Mouse (Mus musculus): ENCODE data around the gene Gm28051.
A peak's percentile ranks its signal among the peaks of the same experiment; 100 is the strongest.

The Gm28051 gene

GRCm38 (mm10) chr12:102743036-102743588, 14.5 kb downstream of the Gm28051 start:
- DNase-seq (ENCODE audit: low spot score): no peak

- DNase-seq (ENCODE audit: low spot score): no peak
Observed at GRCm38 (mm10) chr12:102742056-102742455, 15.5 kb downstream of the Gm28051 start.

GRCm38 (mm10) chr12:102740285-102740684, 17.3 kb downstream of the Gm28051 start:
- DNase-seq (ENCODE audit: low spot score): peak; percentile 64

- DNase-seq (ENCODE audit: low spot score): no peak
Observed at GRCm38 (mm10) chr12:102739096-102739495, 18.5 kb downstream of the Gm28051 start.

DNA sequence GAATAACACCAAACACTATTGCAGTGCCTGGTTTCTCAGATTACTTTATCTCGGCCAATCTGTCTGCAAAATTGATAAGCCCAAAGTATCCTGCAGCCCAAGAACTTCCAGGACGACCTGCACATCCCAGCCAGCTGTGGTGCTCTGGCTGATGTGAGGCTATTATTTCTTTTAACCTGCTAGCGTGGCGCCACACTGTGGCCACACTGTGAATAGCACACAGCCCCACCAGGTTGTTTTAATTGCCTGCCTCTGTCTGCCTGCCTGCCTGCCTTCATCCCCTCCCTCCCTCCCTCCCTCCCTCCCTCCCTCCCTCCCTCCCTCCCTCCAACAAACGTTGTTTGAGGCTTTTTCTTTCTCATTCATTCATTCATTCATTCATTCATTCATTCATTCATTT, 24.2 kb downstream of the Gm28051 start:
- peak; percentile 80 for DNase-seq (ENCODE audit: low spot score)

GRCm38 (mm10) chr12:102730798-102731619, 26.6 kb downstream of the Gm28051 start:
- DNase-seq (ENCODE audit: low spot score): peak; percentile 49

- peak; percentile 93 for DNase-seq (ENCODE audit: low spot score)
Observed at GRCm38 (mm10) chr12:102729855-102730797, 27.4 kb downstream of the Gm28051 start.

- DNase-seq (ENCODE audit: low spot score): no peak
Observed at GRCm38 (mm10) chr12:102725761-102726175, 31.8 kb downstream of the Gm28051 start.

GRCm38 (mm10) chr12:102725146-102725545, 32.4 kb downstream of the Gm28051 start:
- DNase-seq (ENCODE audit: low spot score): no peak

- DNase-seq (ENCODE audit: low spot score): no peak
Observed at GRCm38 (mm10) chr12:102723861-102724260, 33.7 kb downstream of the Gm28051 start.

GRCm38 (mm10) chr12:102722966-102723365, 34.6 kb downstream of the Gm28051 start:
- DNase-seq (ENCODE audit: low spot score): peak; percentile 18

DNA sequence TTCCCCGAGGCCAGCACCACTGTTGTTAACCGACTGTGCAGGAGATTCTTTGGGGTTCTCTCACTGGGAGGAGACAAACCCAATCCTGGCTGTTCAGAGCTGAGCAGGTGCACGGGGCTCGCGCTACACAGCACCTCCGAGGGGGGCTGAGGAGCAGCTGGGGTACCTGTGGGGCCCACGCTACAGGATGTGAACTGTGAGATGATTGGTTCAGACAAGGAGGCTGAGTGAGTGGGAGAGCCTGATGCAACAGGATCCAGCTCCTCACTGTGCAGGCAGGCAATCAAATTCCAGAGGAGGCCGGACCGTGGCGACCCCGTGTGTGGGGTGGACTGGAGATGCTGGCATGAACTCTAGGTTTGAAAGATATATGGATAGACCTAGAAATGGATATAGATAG, 35.1 kb downstream of the Gm28051 start:
- DNase-seq (ENCODE audit: low spot score): peak; percentile 22

GRCm38 (mm10) chr12:102719552-102720315, 37.8 kb downstream of the Gm28051 start:
- DNase-seq (ENCODE audit: low spot score): peak; percentile 86

DNA sequence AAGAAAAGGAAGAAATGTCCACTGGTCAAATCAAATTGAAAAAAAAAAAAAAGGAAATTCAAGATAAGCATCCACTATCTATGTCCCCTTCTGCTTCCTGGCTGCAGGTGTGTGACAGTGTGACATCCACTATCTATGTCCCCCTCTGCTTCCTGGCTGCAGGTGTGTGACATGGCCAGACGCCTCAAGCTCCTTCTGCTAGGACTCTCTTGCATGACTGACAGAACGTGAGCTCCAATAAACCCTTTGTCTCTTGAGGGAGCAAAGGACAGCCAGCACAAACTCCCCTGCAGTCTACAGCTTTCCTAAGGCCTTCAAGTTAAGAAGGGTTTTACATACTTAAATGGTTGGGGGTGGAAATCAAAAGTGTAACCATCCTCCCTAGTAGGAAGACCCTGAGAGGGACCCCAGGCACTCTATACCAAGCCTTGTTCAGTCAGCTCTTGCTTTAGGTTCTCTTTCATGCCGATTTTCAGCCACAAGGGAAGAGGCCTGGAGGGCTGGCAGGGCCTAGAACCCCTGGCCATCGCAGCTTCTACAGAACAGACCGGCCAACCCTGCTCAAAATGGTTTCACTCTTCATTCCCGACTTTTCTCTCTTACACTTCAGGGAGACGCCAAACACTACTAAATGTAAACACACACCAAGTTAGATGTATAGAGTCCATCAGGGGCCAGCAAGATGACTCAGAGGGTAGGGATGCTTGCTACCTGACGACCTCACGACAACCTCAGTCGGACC, 42.7 kb downstream of the Gm28051 start:
- no peak for DNase-seq (ENCODE audit: low spot score)

GRCm38 (mm10) chr12:102714116-102714515, 43.4 kb downstream of the Gm28051 start:
- no peak for DNase-seq (ENCODE audit: low spot score)

- no peak for DNase-seq (ENCODE audit: low spot score)
Observed at GRCm38 (mm10) chr12:102713153-102713865, 44.3 kb downstream of the Gm28051 start.

DNA sequence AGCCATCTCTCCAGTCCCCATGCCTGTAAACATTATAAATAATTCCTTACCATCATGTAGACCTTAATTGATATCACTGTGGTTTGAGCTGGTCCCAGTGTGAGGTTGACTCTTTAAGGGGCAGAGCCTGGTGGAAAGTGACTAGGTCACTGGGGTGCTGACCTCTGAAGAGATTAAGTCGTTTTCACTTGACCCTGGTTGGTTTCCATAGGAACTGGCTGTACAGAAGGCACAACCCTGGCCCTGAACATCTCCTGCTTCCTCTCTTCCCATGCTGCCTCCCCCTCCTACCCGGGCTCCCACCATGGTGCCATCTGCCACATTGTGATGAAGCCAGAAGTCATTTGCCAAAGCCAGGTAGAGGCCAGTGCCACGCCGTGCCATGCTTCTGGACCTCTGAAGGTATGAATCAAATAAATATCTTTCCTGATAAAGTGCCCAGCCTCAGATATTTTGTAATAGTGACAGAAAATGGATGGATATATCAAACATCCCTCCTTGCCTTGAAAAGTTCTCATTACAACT, 46.7 kb downstream of the Gm28051 start:
- DNase-seq (ENCODE audit: low spot score): no peak

DNA sequence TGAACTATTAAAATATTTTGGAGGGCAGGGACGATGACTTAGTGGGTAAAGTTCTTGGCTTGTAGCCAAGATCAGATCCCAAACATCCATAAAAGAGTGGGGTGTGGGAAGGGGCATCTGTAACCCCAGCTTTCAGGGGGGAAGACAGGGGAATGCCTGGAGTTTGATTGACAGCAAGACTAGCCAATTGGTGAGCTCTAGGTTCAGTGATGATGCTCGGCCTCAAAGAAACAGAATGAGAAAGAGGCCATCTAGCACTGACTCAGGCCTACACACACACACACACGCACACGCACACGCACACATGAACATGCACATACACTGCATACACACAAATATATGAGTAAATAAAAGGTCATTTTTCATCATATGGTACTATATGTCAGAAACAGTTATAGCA, 47.7 kb downstream of the Gm28051 start:
- no peak for DNase-seq (ENCODE audit: low spot score)

- DNase-seq (ENCODE audit: low spot score): no peak
Observed at GRCm38 (mm10) chr12:102708220-102708619, 49.3 kb downstream of the Gm28051 start.

- DNase-seq (ENCODE audit: low spot score): no peak
Observed at GRCm38 (mm10) chr12:102706833-102707463, 50.6 kb downstream of the Gm28051 start.

All from retina, embryonic 14.5 days (tissue).